Mouse (Mus musculus) left cerebral cortex, postnatal 14 days (tissue): ENCODE measurements around the gene Aldh16a1. TPM values are rescaled to one million over a fixed set of nuclear protein-coding genes. Genes with fewer than 3 reads are reported as not detected.
"Not testable (repeated sequence)": the region's sequence is repeated elsewhere in the genome, so short reads cannot be mapped to it uniquely, and the experiment has no call there.

Experiments used
- DNase-seq, 2 experiments: peaks; one replicate each; pipeline ENCODE4 v3.0.0; 2021 to 2022; ENCODE audit warnings: low spot score in 2 of 2, mixed read lengths in 1 of 2
- intact Hi-C: fragments of 180-260 bp; cut with DNase I; formaldehyde crosslinking; loops from one replicate; pipeline ENCODE4 v1.15.1; 2025
- total RNA-seq, 2 experiments: library from RNA; stranded (reverse); gene quantifications; 2 replicates each; pipeline ENCODE4 v1.2.3; 2021

Aldh16a1 gene
- total RNA-seq, 2 experiments from 2014 or later: 10.7 to 13.5 TPM

DNA sequence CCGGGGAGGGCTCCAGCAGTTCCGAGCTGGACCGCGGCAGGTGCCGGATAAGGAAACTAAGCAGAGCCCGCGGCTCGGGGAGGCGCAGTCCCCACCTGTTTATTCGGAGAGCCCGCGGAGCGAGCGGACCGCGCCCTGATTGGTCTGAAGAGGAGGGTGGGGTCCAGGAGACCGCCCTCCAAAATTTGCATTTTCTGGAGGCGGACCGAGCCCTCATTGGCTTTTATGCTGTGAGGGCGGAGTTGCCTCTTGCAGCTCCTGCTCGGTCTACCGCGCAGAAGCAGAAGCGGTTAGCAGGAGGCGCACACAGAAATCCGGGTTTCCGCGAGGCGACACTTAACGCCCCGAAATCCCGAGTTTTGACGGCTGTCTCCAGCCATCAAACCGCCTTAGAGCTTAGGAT lies 27.8 kb upstream of the Aldh16a1 start:
- peak; percentile 87 to 91 for DNase-seq
- intact Hi-C loops: no loop called here

GRCm38 (mm10) chr7:45181540-45181939 lies 27.2 kb upstream of the Aldh16a1 start:
- intact Hi-C loops: no loop called here
- no peak for DNase-seq

GRCm38 (mm10) chr7:45180896-45181477 lies 26.6 kb upstream of the Aldh16a1 start, which contains the start of gene Pth2:
Pth2 (plus strand) TSS chr7:45180995.
- intact Hi-C loops: no loop called here
- DNase-seq: no peak

GRCm38 (mm10) chr7:45179469-45179868 lies 25.1 kb upstream of the Aldh16a1 start, which contains the start of gene Gfy:
Gfy (minus strand) TSS chr7:45179569.
- intact Hi-C loops: loop anchor here (5.0 kb wide), 1 partner anchor 118 kb away; no protein-coding TSS in a partner anchor
- no peak for DNase-seq

DNA sequence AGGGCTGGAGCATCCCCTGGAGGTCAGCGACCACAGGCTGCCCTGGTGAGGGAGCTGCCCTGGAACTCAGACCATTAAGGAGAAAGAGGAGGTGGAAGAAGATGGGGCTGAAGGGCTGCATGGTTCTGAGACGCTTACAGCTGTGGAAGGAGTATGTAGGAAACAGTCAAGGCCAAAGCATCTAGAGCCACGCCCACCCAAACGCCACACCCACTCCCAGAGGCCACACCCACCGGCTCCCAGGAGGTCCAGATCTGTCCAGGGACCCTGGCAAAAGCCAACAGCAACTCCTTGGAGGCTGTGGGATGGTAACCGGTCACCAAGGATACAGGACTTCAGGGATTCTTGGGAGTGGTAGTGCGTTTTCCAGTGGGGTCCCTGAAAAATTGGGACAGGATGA lies 24.2 kb upstream of the Aldh16a1 start:
- DNase-seq: no peak
- intact Hi-C loops: loop anchor here (5.0 kb wide), 1 partner anchor 119 kb away; no protein-coding TSS in a partner anchor

GRCm38 (mm10) chr7:45176356-45176755 lies 22.0 kb upstream of the Aldh16a1 start:
- intact Hi-C loops: loop anchor here (5.0 kb wide), 1 partner anchor 121 kb away; no protein-coding TSS in a partner anchor
- no peak for DNase-seq

DNA sequence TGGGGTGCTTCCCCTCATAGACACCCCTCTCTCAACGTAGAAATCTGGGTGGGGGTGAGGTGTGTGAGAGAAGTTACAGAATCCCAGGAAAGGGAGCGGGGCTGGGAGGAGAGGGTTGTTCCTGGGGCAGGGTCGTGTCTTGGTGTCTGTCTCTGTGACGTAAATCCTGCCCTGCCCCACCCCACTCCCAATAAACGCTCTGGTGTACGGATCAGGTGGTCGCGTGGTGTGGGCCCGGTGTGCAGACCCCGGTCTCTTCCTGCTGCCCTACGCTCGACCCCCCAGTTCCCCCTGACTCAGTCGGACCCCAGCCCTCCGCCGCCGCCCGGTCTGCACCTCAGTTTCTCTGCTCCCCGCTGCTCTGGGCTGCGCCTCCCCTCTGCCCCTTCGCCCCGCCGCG lies 21.5 kb upstream of the Aldh16a1 start:
- no peak for DNase-seq
- intact Hi-C loops: loop anchor here (5.0 kb wide), 1 partner anchor 121 kb away; no protein-coding TSS in a partner anchor

GRCm38 (mm10) chr7:45175398-45175797 lies 21.0 kb upstream of the Aldh16a1 start:
- intact Hi-C loops: loop anchor here (5.0 kb wide), 1 partner anchor 122 kb away; no protein-coding TSS in a partner anchor
- DNase-seq: no peak

GRCm38 (mm10) chr7:45174567-45175280 lies 20.3 kb upstream of the Aldh16a1 start:
- intact Hi-C loops: loop anchor here (5.0 kb wide), 1 partner anchor 123 kb away; no protein-coding TSS in a partner anchor
- no peak for DNase-seq

- DNase-seq, intact Hi-C loops: not testable (repeated sequence)
Measured at GRCm38 (mm10) chr7:45173772-45174171, 19.4 kb upstream of the Aldh16a1 start.

GRCm38 (mm10) chr7:45172974-45173373 lies 18.6 kb upstream of the Aldh16a1 start:
- no peak for DNase-seq
- intact Hi-C loops: no loop called here

DNA sequence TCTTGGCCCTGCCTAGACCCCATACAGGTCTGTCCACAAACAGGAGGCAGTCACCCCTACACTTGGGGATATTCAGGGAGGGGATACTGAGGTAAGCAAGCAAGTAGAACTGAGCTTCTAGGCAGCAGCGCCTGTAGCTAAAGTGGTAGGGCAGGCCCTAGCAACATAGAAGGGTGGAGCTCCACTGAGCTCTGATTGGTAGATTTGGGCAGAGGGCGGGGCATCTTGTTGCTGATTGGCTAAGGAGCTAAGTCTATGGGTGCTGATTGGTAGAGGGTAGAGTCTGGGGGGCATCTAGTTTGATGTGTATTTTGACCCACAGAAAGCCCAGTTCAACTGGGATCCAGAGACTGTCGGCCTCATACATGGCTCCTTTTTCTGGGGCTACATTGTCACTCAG lies 15.1 kb upstream of the Aldh16a1 start:
- peak in 1 of 2 experiments; percentile 89 for DNase-seq
- intact Hi-C loops: loop anchor here (5.0 kb wide), 1 partner anchor 63 kb away; no protein-coding TSS in a partner anchor

DNA sequence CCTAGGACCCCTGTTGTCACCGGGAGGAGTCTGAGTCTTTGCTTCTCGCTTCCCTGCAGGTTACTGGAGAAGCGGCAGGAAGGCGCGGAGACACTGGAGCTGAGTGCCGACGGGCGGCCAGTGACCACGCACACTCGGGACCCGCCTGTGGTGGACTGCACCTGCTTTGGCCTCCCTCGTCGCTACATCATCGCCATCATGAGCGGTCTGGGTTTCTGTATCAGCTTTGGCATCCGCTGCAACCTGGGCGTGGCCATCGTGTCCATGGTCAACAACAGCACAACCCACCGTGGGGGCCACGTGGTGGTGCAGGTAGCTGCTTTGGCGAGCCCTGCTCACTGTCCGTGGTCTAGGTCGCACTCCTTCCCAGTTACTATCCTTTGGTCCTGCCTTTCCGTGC lies 14.3 kb upstream of the Aldh16a1 start:
- intact Hi-C loops: loop anchor here (5.0 kb wide), 1 partner anchor 64 kb away; no protein-coding TSS in a partner anchor
- DNase-seq: no peak

GRCm38 (mm10) chr7:45167761-45168445 lies 13.5 kb upstream of the Aldh16a1 start:
- no peak for DNase-seq
- intact Hi-C loops: loop anchor here (5.0 kb wide), 1 partner anchor 64 kb away; no protein-coding TSS in a partner anchor

GRCm38 (mm10) chr7:45166950-45167401 lies 12.6 kb upstream of the Aldh16a1 start:
- intact Hi-C loops: loop anchor here (5.0 kb wide), 1 partner anchor 65 kb away; no protein-coding TSS in a partner anchor

DNA sequence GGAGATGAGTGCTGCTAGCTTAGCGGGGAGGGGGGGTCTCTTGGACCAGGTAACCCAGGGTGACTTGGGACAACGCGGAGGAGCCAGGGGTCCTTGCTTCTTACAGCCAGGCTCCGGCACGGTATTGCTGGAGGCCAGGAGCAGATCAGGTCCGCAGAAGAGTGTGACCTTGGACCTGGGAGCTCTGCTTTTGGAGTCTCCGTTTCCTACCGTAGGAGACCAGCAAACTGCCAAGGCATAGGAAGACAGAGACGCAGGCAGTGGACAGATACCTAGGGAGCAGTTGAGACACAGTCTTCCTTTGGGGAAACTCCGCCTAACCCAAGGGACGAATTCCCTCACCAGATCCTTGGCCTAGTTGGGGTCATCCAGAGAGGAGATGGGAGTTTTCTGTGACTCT lies 11.3 kb upstream of the Aldh16a1 start:
- intact Hi-C loops: loop anchor here (5.0 kb wide), 1 partner anchor 67 kb away; no protein-coding TSS in a partner anchor
- DNase-seq: no peak

More at GRCm38 (mm10) chr7:45166950-45167401, 12.6 kb upstream of the Aldh16a1 start:
- DNase-seq: peak; percentile 64 to 65

GRCm38 (mm10) chr7:45164833-45165232 lies 10.4 kb upstream of the Aldh16a1 start:
- DNase-seq: no peak
- intact Hi-C loops: loop anchor here (5.0 kb wide), 1 partner anchor 67 kb away; no protein-coding TSS in a partner anchor

- peak in 1 of 2 experiments; percentile 66 for DNase-seq
- intact Hi-C loops: loop anchor here (2.0 kb wide), 2 partner anchors 35 to 135 kb away; no protein-coding TSS in a partner anchor
Measured at GRCm38 (mm10) chr7:45163735-45164490, 9.5 kb upstream of the Aldh16a1 start, which contains the start of gene Slc17a7. Slc17a7 (plus strand) TSS chr7:45163949.
